Mouse (Mus musculus) urinary bladder, postnatal 4 days (tissue): ENCODE results near the gene Pip5k1c.
A peak's percentile ranks its signal among the peaks of the same experiment; 100 is the strongest.

Experiments
- DNase-seq, 2 experiments: peaks; one replicate each; pipeline ENCODE4 v3.0.0; 2021 to 2022; ENCODE audit warnings: low spot score in 2 of 2

Gene Pip5k1c

GRCm38 (mm10) chr10:81346453-81347067 is 53.8 kb downstream of the Pip5k1c start:
- peak; percentile 61 to 70 for DNase-seq

DNA sequence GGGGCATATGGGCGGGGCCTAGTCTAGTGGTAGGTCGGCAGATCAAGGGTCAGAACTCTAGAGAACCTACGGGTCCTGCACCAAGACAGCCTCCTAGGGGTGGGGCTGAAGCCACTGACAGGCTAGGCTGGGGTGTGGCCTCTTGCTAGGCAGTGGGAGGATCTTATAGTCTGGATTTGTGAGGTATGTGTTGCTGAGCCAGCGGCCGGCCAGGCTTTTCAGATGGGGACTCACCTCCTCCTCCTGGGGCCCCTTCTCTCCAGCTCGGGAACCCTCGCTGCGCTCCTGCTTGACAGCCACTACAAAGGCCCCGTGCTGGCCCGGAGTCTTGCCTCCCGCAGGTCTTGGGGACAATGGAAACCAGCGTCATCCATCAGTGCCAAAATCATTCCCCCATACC is 56.4 kb downstream of the Pip5k1c start:
- DNase-seq = peak in 1 of 2 experiments; percentile 53

DNA sequence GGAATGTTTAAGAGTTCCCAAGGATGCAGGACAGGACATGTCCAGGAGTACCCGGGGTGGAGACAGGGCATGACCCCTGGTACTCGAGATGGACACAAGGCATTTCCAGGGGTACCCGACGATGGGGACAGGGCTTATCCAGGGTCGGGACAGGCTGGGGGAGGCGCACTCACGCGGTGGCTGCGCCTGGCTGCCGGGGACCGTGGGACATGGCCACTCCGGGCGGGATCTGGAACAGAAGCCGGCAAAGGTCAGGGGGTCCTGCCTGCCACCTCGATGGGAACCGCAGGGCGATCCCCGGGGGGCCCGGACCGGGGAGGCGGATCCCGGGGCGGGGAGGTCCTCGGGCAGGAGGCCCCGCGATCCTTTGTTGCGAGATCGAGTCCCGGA is 57.2 kb downstream of the Pip5k1c start:
- no peak for DNase-seq

DNA sequence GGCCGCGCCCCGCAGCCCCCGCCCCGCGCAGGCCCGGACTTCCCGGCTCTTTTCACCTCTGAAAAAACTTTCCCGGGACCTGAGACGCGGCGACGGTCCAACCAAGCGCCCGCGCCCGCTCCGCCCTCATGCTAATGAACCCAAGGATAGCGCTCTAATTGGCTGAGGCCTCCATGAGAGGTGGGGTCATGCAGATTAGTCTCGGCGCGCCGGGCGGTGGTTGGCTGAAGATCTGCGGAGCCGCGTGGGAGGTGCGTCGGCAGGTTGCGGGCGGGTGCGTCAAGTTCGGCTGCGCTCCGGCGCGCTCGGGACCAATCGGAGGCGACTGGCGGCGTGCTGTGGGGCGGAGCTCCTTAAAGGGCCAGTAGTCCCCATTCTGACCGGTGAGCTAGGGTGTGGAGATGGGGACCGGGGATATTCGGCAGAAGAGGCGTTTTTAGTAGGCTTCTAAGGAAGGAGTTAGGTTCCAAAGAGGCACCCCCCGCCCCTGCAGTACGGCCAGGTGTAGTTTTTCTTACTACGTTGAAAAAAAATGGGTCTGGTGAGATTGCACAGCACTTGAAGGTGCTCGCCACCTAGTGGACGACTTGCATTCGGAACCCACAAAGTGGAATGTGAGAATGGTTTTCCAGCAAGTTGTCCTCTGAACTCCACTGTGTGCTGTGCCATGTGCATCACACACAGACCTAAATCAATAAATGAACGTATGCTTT is 57.7 kb downstream of the Pip5k1c start, which contains the start of gene Hmg20b:
Hmg20b (minus strand) TSS at position 130 of the 713 bp plus-strand sequence.
- peak; percentile 99 to 100 for DNase-seq

GRCm38 (mm10) chr10:81351678-81352291 is 59.0 kb downstream of the Pip5k1c start:
- DNase-seq = no peak

DNA sequence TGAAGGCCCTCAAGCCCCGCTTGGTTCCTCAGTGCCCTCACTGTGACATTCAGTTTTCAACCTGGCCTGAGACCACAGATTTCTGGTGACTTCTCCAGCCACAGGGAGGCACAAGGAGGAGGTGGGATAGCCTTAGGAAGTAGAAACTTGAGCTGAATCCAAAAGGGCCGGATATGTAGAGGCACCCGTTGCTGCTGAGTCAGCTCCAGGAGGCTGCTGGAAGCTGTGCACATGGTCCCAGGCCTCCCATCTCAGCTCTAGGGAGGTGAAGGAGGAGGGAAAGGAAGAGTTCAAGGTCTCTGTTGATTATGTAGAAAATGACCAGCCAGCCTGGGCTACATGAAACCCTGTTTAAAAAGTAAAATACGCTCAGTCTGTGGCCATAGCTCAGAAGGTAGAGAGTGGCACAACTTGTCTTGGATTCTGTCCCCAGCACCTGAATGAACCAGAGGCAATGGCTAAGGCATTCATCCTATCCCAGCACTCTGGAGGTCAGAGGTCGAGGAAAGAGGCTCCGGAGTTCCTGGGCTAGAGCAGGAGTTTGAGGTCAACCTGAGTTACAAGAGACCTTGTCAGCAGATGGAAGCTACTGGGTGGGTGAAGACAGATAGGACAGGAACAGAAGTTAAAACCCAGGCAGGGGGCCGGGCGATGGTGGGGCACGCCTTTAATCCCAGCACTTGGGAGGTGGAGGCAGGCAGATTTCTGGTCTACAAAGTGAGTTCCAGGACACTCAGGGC is 62.1 kb downstream of the Pip5k1c start:
- DNase-seq = no peak

DNA sequence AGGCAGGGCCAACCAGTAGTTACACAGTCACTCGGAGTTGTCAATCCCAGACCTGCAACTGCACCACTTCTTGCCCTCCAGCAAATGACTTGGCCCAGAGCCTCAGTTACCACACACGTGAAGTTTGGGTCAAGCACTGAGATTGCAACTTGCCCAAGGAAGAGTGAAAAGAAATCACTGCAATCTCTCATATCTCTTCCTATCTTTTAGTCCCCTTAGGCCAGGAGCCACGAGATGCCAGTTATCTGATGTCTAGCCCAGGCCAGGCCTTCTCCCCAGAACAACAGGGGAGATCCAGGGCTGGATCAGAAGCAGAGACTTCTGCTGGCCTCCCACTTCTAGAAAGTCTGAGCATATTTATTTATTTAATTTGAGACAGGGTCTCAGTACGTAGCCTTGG is 62.8 kb downstream of the Pip5k1c start:
- DNase-seq = no peak

GRCm38 (mm10) chr10:81356352-81356990 is 63.7 kb downstream of the Pip5k1c start:
- no peak for DNase-seq

- DNase-seq = peak; percentile 88 to 90
Measured at GRCm38 (mm10) chr10:81356991-81357844, 64.5 kb downstream of the Pip5k1c start, which contains the start of gene Mfsd12. Gene Mfsd12, plus strand, starts transcription at chr10:81357491.

- no peak for DNase-seq
Measured at GRCm38 (mm10) chr10:81358209-81358608, 65.4 kb downstream of the Pip5k1c start.

DNA sequence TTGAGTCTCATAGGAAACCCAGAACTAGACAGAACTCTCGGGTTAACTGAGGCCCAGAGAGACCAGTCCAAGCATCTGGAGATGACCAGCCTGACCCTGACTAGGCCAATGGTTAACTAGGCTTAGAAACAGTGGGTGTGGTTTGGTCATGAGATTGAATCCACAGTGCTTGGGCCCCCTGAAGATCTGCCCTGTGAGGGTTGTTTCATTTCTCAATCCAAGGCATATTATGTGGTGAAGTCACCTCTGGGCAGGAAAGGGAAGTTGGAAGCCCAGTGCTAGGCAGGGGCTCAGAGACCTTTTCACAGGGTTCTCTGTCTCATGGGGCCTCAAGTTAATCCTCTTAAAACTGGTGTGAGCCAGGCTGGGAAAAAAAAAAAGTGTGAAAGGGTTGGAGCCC is 66.1 kb downstream of the Pip5k1c start:
- no peak for DNase-seq

GRCm38 (mm10) chr10:81360721-81361120 is 68.0 kb downstream of the Pip5k1c start:
- no peak for DNase-seq

- DNase-seq = no peak
Measured at GRCm38 (mm10) chr10:81362336-81362949, 69.7 kb downstream of the Pip5k1c start.

- DNase-seq = no peak
Measured at GRCm38 (mm10) chr10:81363436-81364346, 70.9 kb downstream of the Pip5k1c start.

- DNase-seq = no peak
Measured at GRCm38 (mm10) chr10:81364666-81365065, 71.9 kb downstream of the Pip5k1c start.

DNA sequence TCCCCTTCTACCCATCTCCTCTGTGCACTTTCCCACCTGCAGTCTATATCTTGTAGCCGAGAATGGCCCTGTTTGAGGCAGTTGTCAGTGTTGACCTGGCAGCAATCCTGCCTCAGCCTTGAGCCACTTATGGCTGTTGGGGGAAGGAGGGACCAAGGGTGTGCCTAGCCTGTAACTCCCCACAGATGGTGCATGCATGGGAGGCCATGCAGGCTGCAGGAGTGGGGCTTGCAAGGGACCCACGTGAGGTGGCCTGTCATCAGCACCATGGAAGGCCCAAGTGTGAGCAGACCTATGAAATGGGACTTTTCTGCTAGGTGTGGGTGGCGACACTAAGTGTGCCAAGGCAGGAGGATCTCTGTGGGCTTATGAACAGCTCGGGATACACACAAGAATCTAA is 72.3 kb downstream of the Pip5k1c start:
- no peak for DNase-seq

GRCm38 (mm10) chr10:81365672-81366476 is 73.1 kb downstream of the Pip5k1c start, which contains the start of gene 4930404N11Rik:
Gene 4930404N11Rik, minus strand, starts transcription at chr10:81365816.
- DNase-seq = no peak
